Mouse (Mus musculus): Measurements from ENCODE around the gene Phyh. TPM values are rescaled to one million over a fixed set of nuclear protein-coding genes. Genes with fewer than 3 reads are reported as not detected.

Phyh gene
- total and polyA plus RNA-seq, 2 experiments: 1,051 to 1,236 TPM

DNA sequence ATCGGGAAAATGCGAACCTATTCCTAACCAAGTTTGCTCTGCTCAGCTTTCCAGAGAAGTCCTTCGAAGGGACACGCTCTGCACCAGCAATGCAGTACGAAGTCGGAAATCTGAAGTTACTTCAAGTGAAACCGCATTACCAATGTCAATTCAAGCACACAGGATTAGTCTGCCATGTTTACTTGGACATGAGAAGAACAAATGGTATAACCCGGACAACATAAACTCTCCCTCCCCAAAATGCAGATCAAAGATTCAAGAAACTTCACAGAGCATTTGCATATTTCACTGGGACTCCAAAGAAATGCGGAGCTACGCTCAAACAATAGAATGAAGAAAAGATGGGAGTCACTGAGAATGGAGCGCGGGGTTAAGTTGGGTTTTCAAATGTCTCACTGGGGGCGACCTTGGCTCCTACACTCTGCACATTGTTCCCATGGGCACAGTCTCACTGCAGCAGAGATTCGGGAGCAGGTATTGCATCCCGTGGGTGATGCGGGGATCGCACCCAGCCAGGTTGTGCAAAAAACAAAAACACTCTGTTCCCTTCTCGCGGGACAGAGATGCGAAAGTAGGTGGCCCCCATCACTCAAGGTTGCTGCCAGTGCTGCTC is 38.0 kb upstream of the Phyh start:
- TF ChIP-seq CTCF (IDR thresholded peaks at IDR 0.05; ENCODE audit: low read depth, low read length) (no peak), POLR2A (IDR thresholded peaks at IDR 0.05; ENCODE audit: extremely low read depth, insufficient read depth, low read length) (no peak)
- Histone ChIP-seq H3K27me3 (ENCODE audit: control insufficient read depth, insufficient read depth, low read length) (no peaks in the 10 kb centered on the region), H3K4me1 (ENCODE audit: control insufficient read depth, insufficient read depth, low read length) (peaks cover 3% of the 10 kb centered on the region; the same call in 1 of the 2 replicates), H3K4me3 (ENCODE audit: insufficient read depth, low read depth, low read length) (peak overlapping the region; percentile 99), H3K36me3 (ENCODE audit: control insufficient read depth, insufficient read depth, low read length) (no peaks in the 10 kb centered on the region), H3K9ac (ENCODE audit: low read depth, low read length) (peak overlapping the region; percentile 100), H3K79me2 (ENCODE audit: control insufficient read depth, insufficient read depth, low read length) (no peaks in the 10 kb centered on the region; the same call in 1 of the 2 replicates), H3K27ac (replicated peaks; ENCODE audit: insufficient read depth, low read depth, low read length) (no peak overlapping the region)
- WGBS: 12% methylated on average over 20 of the region's 20 CpGs
- no peak for DNase-seq (ENCODE audit: extremely low read depth, low read depth, low spot score)

DNA sequence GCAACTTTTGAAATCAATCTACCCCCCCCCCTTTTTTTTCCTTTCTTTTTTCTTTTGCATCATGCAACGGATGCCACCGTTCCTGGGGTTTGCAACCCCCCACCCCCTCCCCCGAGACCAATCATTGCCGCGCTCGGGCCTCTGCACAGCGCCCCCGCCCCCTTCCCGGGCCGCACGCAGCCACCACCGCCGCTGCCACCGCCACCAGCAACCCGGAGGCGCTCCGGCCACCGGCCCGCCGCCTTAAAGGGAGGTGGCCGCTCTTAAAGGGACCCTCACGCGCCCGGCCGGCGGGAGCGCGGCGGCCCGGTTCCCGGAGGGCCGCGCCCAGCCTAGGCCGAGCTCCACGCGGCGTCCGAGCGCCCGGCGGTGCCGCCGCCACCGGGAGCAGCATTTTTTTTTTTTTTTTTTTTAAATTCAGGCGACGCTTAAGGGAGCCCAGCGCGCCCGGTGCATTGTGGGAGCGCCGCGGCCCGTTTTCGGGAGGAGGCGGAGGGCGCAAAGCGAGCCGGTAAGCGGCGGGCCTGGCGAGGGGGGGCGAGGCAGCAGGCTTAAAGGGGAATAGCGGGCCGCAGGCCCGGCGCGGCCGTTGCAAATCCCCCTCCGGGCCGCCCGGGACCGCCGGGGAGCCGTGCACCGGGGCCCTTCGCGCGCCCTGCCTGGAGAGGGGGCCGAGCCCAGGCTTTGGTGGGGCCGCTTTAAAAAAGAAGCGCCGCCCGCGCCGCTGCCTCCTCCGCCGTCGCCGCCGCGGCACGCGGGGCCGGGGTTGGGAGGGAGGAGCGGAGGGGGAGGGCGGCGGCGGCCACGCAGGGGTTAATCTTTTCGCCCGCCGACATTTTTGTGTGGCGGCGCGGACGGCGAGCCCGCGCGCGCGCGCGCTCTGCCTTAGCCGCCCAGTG is 37.2 kb upstream of the Phyh start, which contains the start of gene Sephs1:
Gene Sephs1, plus strand, starts transcription at position 215 of the 899 bp plus-strand sequence.
- peak; percentile 54 for DNase-seq (ENCODE audit: extremely low read depth, low read depth, low spot score)
- Histone ChIP-seq H3K4me3 (ENCODE audit: insufficient read depth, low read depth, low read length) (peak within 1 kb of the TSS; percentile 99), H3K9ac (ENCODE audit: low read depth, low read length) (peak within 1 kb of the TSS; percentile 100), H3K36me3 (ENCODE audit: control insufficient read depth, insufficient read depth, low read length) (no peaks in the 10 kb centered on the region), H3K27ac (replicated peaks; ENCODE audit: insufficient read depth, low read depth, low read length) (peak within 1 kb of the TSS; percentile 99), H3K27me3 (ENCODE audit: control insufficient read depth, insufficient read depth, low read length) (no peaks in the 10 kb centered on the region), H3K79me2 (ENCODE audit: control insufficient read depth, insufficient read depth, low read length) (no peaks in the 10 kb centered on the region; the same call in 1 of the 2 replicates), H3K4me1 (ENCODE audit: control insufficient read depth, insufficient read depth, low read length) (peaks cover 3% of the 10 kb centered on the region; the same call in 1 of the 2 replicates)
- no peak for TF ChIP-seq CTCF (IDR thresholded peaks at IDR 0.05; ENCODE audit: low read depth, low read length)
- TF ChIP-seq POLR2A (IDR thresholded peaks at IDR 0.05; ENCODE audit: extremely low read depth, insufficient read depth, low read length): peak; percentile 6; the same call in 1 of the 2 replicates
- WGBS: under 1% methylated on average over 96 of the region's 115 CpGs

DNA sequence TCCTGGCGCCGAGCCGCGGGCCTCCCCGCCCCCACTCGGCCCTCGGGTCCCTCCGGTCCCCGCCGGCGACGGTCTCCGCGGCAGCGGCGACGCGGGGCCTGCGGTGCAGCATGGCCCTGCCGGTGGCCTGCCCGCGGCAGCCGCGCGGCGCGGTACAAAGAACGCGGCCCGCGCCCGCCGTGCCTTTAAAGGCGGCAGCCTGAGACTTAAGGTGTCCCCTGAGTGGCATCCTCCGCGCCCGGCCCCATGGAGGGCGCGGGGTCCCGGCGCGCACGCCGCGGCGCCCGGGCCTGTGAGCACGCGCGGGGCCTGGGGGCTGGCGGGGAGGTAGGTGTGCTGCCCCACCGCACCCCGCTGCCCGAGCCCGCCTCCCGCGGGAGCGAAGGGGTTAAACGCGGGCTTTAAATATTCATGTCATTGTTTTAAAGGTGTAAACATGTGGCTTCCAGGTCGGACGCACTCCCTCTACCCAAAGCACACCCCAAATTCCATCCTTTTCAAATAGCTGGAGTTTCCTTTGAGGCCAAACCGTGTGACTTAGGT is 36.5 kb upstream of the Phyh start:
- Histone ChIP-seq H3K27me3 (ENCODE audit: control insufficient read depth, insufficient read depth, low read length) (no peaks in the 10 kb centered on the region), H3K36me3 (ENCODE audit: control insufficient read depth, insufficient read depth, low read length) (no peaks in the 10 kb centered on the region), H3K4me1 (ENCODE audit: control insufficient read depth, insufficient read depth, low read length) (peaks cover 3% of the 10 kb centered on the region; the same call in 1 of the 2 replicates), H3K79me2 (ENCODE audit: control insufficient read depth, insufficient read depth, low read length) (no peaks in the 10 kb centered on the region; the same call in 1 of the 2 replicates), H3K4me3 (ENCODE audit: insufficient read depth, low read depth, low read length) (peak overlapping the region; percentile 99), H3K27ac (replicated peaks; ENCODE audit: insufficient read depth, low read depth, low read length) (peak overlapping the region; percentile 99), H3K9ac (ENCODE audit: low read depth, low read length) (peak overlapping the region; percentile 100)
- DNase-seq (ENCODE audit: extremely low read depth, low read depth, low spot score): peak; percentile 54
- WGBS: under 1% methylated on average over 63 of the region's 63 CpGs
- TF ChIP-seq POLR2A (IDR thresholded peaks at IDR 0.05; ENCODE audit: extremely low read depth, insufficient read depth, low read length) (no peak), CTCF (IDR thresholded peaks at IDR 0.05; ENCODE audit: low read depth, low read length) (no peak)

DNA sequence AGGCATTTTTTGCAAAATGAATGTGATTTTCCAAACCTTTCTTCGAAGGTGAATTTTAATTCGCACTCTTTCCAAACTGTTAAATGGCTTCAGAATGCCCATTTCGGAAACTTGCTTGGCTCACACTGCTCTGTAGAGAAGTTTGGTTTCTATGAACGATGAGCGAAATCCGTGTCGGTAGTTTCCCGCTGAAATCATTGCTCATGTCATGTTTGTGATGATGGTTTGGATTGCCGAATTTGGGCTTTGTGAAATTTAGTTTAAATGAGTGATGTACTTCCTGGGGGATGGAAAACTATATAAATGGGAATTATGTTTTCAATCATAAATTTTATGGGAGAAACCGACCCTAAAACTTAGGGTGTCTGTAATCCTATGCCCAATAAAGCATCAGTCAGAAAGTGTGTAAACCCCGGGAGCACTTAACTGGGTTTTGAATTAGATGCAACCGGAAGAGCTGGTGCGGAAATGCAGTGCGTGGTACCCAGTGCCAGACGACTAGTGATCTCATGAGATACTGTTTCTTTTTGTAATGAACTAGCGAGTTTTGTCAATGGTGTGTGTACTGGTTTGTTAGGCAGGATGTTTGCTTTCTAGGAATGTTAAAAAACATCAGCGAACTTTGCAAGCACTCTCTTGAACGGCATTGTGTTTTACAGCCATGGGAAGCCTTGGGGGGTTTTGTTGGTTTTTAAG is 35.7 kb upstream of the Phyh start:
- 0 out of 2 replicates have a peak, but pooled peaks cover 1% of the 10 kb centered on the region for H3K36me3 ChIP-seq (ENCODE audit: control insufficient read depth, insufficient read depth, low read length)
- H3K4me1 ChIP-seq (ENCODE audit: control insufficient read depth, insufficient read depth, low read length): peaks cover 3% of the 10 kb centered on the region; the same call in 1 of the 2 replicates
- no peaks in the 10 kb centered on the region for H3K27me3 ChIP-seq (ENCODE audit: control insufficient read depth, insufficient read depth, low read length)
- TF ChIP-seq POLR2A (IDR thresholded peaks at IDR 0.05; ENCODE audit: extremely low read depth, insufficient read depth, low read length): no peak
- no peak for TF ChIP-seq CTCF (IDR thresholded peaks at IDR 0.05; ENCODE audit: low read depth, low read length)
- 2% methylated on average over 18 of the region's 18 CpGs for whole genome bisulfite sequencing
- H3K27ac ChIP-seq (replicated peaks; ENCODE audit: insufficient read depth, low read depth, low read length): no peak overlapping the region; the same call in 1 of the 2 replicates
- peak overlapping the region; percentile 99; the same call in 1 of the 2 replicates for H3K4me3 ChIP-seq (ENCODE audit: insufficient read depth, low read depth, low read length)
- peak overlapping the region; percentile 100; the same call in 1 of the 2 replicates for H3K9ac ChIP-seq (ENCODE audit: low read depth, low read length)
- DNase-seq (ENCODE audit: extremely low read depth, low read depth, low spot score): no peak
- H3K79me2 ChIP-seq (ENCODE audit: control insufficient read depth, insufficient read depth, low read length): no peaks in the 10 kb centered on the region; the same call in 1 of the 2 replicates

DNA sequence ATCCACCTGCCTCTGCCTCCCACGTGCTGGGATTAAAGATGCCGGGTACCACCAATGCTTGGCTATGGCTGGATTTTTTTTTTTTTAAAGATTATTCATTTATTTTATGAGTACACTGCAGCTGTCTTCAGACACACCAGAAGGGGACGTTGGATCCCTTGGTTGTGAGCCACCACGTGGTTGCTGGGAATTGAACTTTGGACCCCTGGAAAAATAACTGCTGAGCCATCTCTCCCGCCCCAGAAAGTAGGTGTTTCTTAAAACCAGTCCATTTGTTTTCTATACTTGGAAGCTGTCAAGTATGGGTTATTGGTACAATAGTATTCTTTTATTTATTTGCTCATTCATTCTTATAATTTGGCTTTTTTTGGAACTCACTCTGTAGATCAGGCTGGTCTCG is 31.9 kb upstream of the Phyh start:
- H3K36me3 ChIP-seq (ENCODE audit: control insufficient read depth, insufficient read depth, low read length): peaks cover 7% of the 10 kb centered on the region; the same call in 1 of the 2 replicates
- H3K4me3 ChIP-seq (ENCODE audit: insufficient read depth, low read depth, low read length): no peak overlapping the region
- H3K27me3 ChIP-seq (ENCODE audit: control insufficient read depth, insufficient read depth, low read length): no peaks in the 10 kb centered on the region
- DNase-seq (ENCODE audit: extremely low read depth, low read depth, low spot score): peak; percentile 64
- peaks cover 3% of the 10 kb centered on the region; the same call in 1 of the 2 replicates for H3K4me1 ChIP-seq (ENCODE audit: control insufficient read depth, insufficient read depth, low read length)
- H3K9ac ChIP-seq (ENCODE audit: low read depth, low read length): no peak overlapping the region
- H3K79me2 ChIP-seq (ENCODE audit: control insufficient read depth, insufficient read depth, low read length): peaks cover 3% of the 10 kb centered on the region; the same call in 1 of the 2 replicates
- no peak overlapping the region for H3K27ac ChIP-seq (replicated peaks; ENCODE audit: insufficient read depth, low read depth, low read length)
- no peak for TF ChIP-seq POLR2A (IDR thresholded peaks at IDR 0.05; ENCODE audit: extremely low read depth, insufficient read depth, low read length)
- TF ChIP-seq CTCF (IDR thresholded peaks at IDR 0.05; ENCODE audit: low read depth, low read length): no peak
- WGBS: 57% methylated on average over 6 of the region's 6 CpGs
